Mouse (Mus musculus) liver, embryonic 15.5 days (tissue): ENCODE measurements around the gene Ccnl2. TPM values are rescaled to one million over a fixed set of nuclear protein-coding genes. Genes with fewer than 3 reads are reported as not detected.
"Not testable (repeated sequence)": the region's sequence is repeated elsewhere in the genome, so short reads cannot be mapped to it uniquely, and the experiment has no call there.

ENCODE experiments used
- ATAC-seq: fragments of 200-750 bp; cut with Nextera tagmentation; 2 replicates; pipeline ENCODE4 v1.8.0; 2017; ENCODE audit warnings: moderate number of reproducible peaks, mild to moderate bottlenecking, moderate library complexity; ENCODE audit not compliant: insufficient read depth
- H3K27ac ChIP-seq: fragments of 300-500 bp; sonication (generic); replicated peaks from 2 replicates; pipeline ENCODE4 v1.5.1; 2015; ENCODE audit warnings: mild to moderate bottlenecking, inconsistent platforms
- H3K27me3 ChIP-seq: fragments of 300-500 bp; sonication (generic); 2 replicates; pipeline ENCODE4 v1.6.1; 2015; ENCODE audit warnings: mild to moderate bottlenecking, inconsistent platforms
- H3K36me3 ChIP-seq: fragments of 300-500 bp; sonication (generic); replicated peaks from 2 replicates; pipeline ENCODE4 v1.6.1; 2015; ENCODE audit warnings: moderate library complexity, mild to moderate bottlenecking, inconsistent platforms
- H3K4me1 ChIP-seq: fragments of 300-500 bp; sonication (generic); replicated peaks from 2 replicates; pipeline ENCODE4 v1.6.1; 2015; ENCODE audit warnings: inconsistent platforms
- H3K4me2 ChIP-seq: fragments of 300-500 bp; sonication (generic); 2 replicates; pipeline ENCODE4 v1.6.1; 2015; ENCODE audit warnings: moderate library complexity, mild to moderate bottlenecking, inconsistent platforms
- H3K4me3 ChIP-seq: fragments of 300-500 bp; sonication (generic); replicated peaks from 2 replicates; pipeline ENCODE4 v1.5.1; 2015; ENCODE audit warnings: mild to moderate bottlenecking, inconsistent platforms
- H3K9ac ChIP-seq: fragments of 300-500 bp; sonication (generic); 2 replicates; pipeline ENCODE4 v1.6.1; 2015; ENCODE audit warnings: moderate library complexity, mild to moderate bottlenecking, inconsistent platforms
- H3K9me3 ChIP-seq: fragments of 300-500 bp; sonication (generic); replicated peaks from 2 replicates; pipeline ENCODE4 v1.6.1; 2016; ENCODE audit warnings: inconsistent platforms
- WGBS: fragments of 180-500 bp; shearing (Covaris S2); methylation state at CpG from one replicate; pipeline ENCODE4 v1.1.7; 2015; ENCODE audit warnings: mixed read lengths; ENCODE audit not compliant: insufficient replicate concordance; 5-methylcytosine and 5-hydroxymethylcytosine counted together
- polyA plus RNA-seq: library from polyadenylated mRNA; unstranded; fragments of >200 nt; fragmentation: Nextera tagmentation; extraction: Ambion mirVana; gene quantifications from 2 replicates; pipeline ENCODE4 v1.2.1, GENCODE M21; 2015

Ccnl2 gene
- polyA plus RNA-seq, 1 experiment from 2014 or later = 65.6 TPM

DNA sequence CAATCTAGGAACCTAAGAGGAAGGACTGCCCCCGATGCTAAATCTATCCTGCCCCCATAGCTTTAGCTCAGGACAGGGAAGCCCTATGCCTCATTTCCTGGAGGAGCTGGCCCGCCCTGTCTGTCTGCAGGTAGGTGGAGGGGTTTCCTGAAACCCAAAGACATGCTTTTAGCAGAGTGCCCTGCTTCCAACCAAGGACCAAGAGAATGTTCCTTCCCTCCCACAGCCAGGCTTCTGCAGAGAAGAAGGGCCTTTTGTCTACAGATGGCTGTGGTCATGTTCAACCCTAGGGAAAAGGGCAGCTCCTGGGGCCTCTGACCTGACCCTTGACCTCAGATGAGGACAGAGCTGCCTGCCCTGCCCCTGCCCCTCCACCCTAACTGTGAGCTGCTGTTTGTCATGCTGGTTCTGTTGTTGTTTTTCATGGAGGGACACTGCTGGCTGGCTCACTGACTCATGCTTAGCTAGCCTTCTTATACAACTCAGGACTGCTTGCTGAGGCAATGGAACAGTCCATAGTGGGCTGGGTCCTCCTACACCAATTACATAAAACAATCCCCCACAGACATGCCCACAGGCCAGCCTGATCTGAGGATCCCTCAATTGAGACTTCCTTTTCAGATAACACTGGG is 35.5 kb upstream of the Ccnl2 start:
- peaks cover 76% of the 10 kb centered on the region for H3K27me3 ChIP-seq
- no peak overlapping the region for H3K4me2 ChIP-seq
- H3K4me1 ChIP-seq = peaks cover 24% of the 10 kb centered on the region
- ATAC-seq = no peak; the same call in 1 of the 2 replicates
- H3K36me3 ChIP-seq = no peaks in the 10 kb centered on the region
- 18% methylated on average over 2 of the region's 2 CpGs for WGBS
- no peak overlapping the region for H3K9ac ChIP-seq
- H3K27ac ChIP-seq = no peak overlapping the region
- H3K9me3 ChIP-seq = no peaks in the 10 kb centered on the region
- H3K4me3 ChIP-seq = no peak overlapping the region

DNA sequence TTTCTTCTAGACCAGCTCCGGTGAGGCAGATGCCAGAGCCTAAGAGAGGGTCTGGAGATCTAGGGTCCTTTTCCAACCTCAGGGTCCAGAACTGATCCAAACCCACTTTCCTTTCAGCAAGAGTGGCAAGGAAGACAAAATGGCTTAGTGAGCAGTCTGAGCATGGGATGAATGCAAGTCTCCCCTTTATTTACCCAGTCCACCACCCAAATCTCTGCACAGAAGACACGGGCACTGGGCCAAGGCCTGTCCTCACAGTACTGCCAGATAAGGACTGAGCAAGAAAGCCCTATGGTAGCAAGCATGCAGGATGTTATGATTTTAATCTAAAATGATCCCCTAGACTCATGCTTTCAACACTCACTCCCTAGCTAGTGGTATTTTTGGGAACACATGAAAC is 34.5 kb upstream of the Ccnl2 start:
- H3K9ac ChIP-seq = no peak overlapping the region
- ATAC-seq = no peak
- peaks cover 76% of the 10 kb centered on the region for H3K27me3 ChIP-seq
- H3K9me3 ChIP-seq = no peaks in the 10 kb centered on the region
- 41% methylated on average over 2 of the region's 2 CpGs for WGBS
- H3K27ac ChIP-seq = no peak overlapping the region
- no peak overlapping the region for H3K4me2 ChIP-seq
- H3K4me3 ChIP-seq = no peak overlapping the region
- no peaks in the 10 kb centered on the region for H3K36me3 ChIP-seq
- H3K4me1 ChIP-seq = peaks cover 24% of the 10 kb centered on the region

DNA sequence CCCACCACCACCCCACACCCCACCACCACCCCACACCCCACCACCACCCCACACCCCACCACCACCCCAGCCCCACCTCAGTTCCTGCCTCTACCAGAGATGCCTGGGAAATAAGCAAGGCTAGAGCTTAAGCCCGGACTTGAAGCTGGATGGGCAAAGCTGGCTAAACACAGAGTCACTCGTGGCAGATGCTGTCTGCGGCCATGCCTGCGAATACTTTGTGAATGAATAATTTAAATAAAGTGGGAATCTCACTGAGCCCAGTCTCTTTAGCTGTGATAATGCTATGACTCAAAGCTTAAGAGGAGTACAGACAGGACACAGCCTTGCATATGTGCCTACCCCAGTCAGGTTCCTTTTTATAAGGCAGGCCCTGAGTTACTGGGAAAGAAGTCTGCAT is 32.8 kb upstream of the Ccnl2 start:
- WGBS = 61% methylated on average over 4 of the region's 4 CpGs
- H3K27me3 ChIP-seq = peaks cover 74% of the 10 kb centered on the region
- H3K9ac ChIP-seq = no peak overlapping the region
- no peak for ATAC-seq
- H3K4me1 ChIP-seq = peaks cover 28% of the 10 kb centered on the region
- H3K36me3 ChIP-seq = no peaks in the 10 kb centered on the region
- H3K4me3 ChIP-seq = no peak overlapping the region
- H3K4me2 ChIP-seq = no peak overlapping the region
- H3K9me3 ChIP-seq = no peaks in the 10 kb centered on the region
- no peak overlapping the region for H3K27ac ChIP-seq

DNA sequence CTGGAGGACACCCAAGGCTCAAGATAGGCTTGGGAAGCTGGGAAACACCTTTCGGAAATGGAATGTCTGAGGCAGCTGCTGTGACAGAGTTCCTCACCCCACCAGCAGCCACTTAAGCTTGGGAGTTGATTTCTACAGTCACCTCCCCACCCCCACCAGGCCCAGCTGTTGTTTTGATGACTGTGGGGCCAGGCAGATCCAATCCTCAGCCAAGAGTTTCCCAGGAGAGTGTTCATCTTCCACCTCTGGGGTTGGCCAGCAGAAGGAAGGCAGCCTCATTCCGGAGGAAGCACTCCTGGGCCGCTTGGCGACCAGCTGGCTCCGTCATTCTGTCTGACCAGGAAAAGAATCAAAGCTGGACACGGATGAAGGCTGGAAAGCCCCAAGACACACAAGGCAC is 31.4 kb upstream of the Ccnl2 start:
- Histone ChIP-seq H3K4me2 (no peak overlapping the region), H3K27me3 (peaks cover 66% of the 10 kb centered on the region), H3K4me3 (no peak overlapping the region), H3K27ac (no peak overlapping the region), H3K9ac (no peak overlapping the region), H3K4me1 (peaks cover 30% of the 10 kb centered on the region), H3K9me3 (no peaks in the 10 kb centered on the region), H3K36me3 (no peaks in the 10 kb centered on the region)
- ATAC-seq = no peak
- WGBS = 37% methylated on average over 6 of the region's 6 CpGs

DNA sequence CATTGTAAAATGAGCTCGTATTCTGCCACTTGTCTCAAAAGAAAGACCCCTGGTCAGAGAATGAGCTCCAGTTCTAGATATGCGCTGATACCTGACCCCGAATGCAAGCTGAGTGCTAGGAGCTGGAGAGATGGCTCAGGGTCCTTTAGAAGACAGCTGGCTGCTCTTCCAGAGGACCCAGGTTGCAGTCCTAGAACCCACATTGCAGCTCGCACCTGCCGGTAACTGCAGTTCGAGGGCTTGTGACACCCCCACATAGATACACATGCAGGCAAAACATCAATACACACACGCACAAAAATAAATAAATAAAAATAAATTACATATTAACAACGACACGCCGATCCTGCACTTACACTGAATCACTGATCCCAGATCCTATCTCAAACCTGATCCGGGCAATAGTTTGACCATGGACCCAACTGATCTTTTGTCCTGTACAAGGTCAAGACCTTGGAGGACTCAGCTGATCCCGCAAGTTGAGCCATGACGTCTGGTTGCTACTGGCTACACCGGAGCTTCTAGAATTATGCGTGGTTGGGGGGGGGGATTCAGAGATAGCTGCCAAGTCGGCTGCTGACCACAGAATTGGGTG is 28.7 kb upstream of the Ccnl2 start:
- WGBS = 36% methylated on average over 16 of the region's 16 CpGs
- H3K4me1 ChIP-seq = peaks cover 28% of the 10 kb centered on the region
- peak overlapping the region; percentile 65; the same call in 1 of the 2 replicates for H3K9ac ChIP-seq
- peaks cover 49% of the 10 kb centered on the region for H3K27me3 ChIP-seq
- H3K4me3 ChIP-seq = peak overlapping the region; percentile 63
- H3K27ac ChIP-seq = peak overlapping the region; percentile 64
- ATAC-seq = peak; percentile 3; the same call in 1 of the 2 replicates
- no peaks in the 10 kb centered on the region for H3K9me3 ChIP-seq
- H3K4me2 ChIP-seq = peak overlapping the region; percentile 90
- no peaks in the 10 kb centered on the region for H3K36me3 ChIP-seq

DNA sequence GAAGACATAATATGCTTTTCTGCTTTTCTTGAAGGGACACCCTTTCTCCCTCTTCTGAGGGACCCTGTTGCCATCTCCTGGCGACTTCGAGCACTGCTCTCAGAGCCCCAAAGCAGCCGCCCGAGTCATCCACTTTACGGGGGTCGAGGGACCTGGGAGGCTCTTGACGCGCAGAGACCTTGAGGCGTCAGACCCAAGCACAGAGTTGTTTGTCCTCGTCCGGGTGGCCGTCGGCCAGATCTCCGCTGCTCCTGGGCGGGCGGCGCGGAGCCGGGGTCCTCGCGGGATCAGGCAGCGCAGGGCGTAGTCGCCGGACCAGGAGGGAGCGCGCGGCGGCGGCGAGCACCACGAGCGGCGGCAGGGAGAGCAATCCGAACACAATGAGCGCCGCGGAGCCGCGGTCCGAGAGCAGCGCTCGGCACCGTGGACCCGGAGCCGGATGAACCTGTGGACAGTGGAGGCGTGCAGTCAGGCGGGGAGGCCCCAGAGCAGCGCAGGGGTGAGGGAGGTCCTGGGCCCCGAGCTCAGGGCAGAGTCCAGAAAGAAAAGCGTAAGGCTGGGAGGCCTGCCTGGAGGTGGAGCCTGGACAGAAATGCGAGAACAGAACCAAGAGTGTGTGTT is 28.1 kb upstream of the Ccnl2 start:
- H3K9ac ChIP-seq = peak overlapping the region; percentile 65
- peak; percentile 68 for ATAC-seq
- H3K9me3 ChIP-seq = no peaks in the 10 kb centered on the region
- H3K4me2 ChIP-seq = peak overlapping the region; percentile 90
- H3K4me1 ChIP-seq = peaks cover 34% of the 10 kb centered on the region
- H3K4me3 ChIP-seq = peak overlapping the region; percentile 63
- peak overlapping the region; percentile 64 for H3K27ac ChIP-seq
- peaks cover 49% of the 10 kb centered on the region for H3K27me3 ChIP-seq
- WGBS = under 1% methylated on average over 52 of the region's 52 CpGs
- H3K36me3 ChIP-seq = no peaks in the 10 kb centered on the region

DNA sequence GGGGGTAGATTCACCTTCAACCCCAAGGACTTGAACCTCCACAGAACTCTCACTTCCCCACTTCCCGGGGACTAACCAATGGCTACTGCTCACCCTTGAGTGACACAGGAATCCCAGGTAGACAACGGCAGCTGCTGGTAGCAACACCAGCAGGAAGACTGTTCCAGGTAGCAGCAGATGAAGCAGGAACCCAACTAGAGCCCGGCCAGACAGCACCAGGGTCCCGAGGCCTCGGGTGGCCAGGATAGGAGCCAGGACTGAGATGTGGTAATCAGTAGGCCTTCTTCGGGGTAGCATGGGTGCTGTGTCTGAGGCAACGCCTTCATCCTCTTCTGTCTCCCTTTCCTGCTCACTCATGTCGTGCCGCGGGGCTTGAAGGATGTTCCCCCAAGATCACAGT is 27.0 kb upstream of the Ccnl2 start:
- Histone ChIP-seq H3K9ac (no peak overlapping the region), H3K4me3 (no peak overlapping the region), H3K27ac (no peak overlapping the region), H3K9me3 (no peaks in the 10 kb centered on the region), H3K36me3 (no peaks in the 10 kb centered on the region), H3K4me2 (no peak overlapping the region), H3K27me3 (peaks cover 43% of the 10 kb centered on the region), H3K4me1 (peaks cover 34% of the 10 kb centered on the region)
- 75% methylated on average over 10 of the region's 10 CpGs for WGBS
- ATAC-seq = no peak

DNA sequence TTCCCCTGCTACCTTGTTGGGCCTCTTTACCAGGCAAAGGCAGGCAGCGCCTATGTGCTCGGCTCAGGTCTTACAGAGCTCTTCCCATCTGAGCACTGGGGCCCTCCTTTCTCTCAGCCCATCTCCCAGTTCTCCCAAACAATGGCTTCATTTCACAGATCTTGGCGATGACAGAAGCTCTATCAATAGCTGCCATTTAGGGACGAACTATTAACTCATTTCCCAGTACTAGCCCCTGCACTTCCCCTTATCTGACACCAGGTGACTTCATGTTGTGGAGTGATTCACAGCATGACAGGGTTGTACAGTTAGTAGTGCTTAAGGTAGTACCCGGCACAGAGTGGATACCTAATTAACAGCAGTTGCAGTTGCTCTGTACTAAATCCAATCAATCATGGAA is 26.5 kb upstream of the Ccnl2 start, which contains the start of gene Tmem88b:
Gene Tmem88b (minus strand): TSS at position 56 of the 400 bp plus-strand sequence.
- Histone ChIP-seq H3K27ac (no peak within 1 kb of the TSS), H3K36me3 (no peaks in the 10 kb centered on the region), H3K27me3 (peaks cover 40% of the 10 kb centered on the region), H3K4me2 (peak within 1 kb of the TSS; percentile 90), H3K9ac (no peak within 1 kb of the TSS), H3K4me1 (peaks cover 34% of the 10 kb centered on the region), H3K9me3 (no peaks in the 10 kb centered on the region), H3K4me3 (peak within 1 kb of the TSS; percentile 63; the same call in 1 of the 2 replicates)
- no peak for ATAC-seq
- WGBS = 46% methylated on average over 5 of the region's 5 CpGs

DNA sequence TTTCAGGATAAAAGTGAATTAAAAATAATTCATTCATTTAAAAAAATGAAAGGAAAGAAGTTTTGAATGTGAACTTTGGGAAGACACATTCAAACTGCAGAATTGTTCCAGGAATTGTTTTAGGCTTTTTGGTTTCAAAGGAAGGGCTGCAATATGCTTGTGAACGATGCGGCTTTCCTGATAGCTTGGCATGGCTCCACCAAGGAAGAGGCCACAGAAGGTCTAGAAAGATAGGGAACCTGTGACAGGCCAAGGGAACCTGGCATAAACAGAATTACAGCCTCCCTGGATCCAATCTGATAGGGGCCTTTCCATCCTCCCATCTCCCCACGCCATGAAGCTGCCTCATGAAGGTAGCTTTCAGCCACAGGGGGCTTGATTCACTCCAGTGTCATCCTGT is 24.0 kb upstream of the Ccnl2 start:
- Histone ChIP-seq H3K27me3 (peaks cover 29% of the 10 kb centered on the region), H3K9ac (no peak overlapping the region), H3K4me2 (0 out of 2 replicates have a peak overlapping the region, but pooled peaks have one; percentile 10)

DNA sequence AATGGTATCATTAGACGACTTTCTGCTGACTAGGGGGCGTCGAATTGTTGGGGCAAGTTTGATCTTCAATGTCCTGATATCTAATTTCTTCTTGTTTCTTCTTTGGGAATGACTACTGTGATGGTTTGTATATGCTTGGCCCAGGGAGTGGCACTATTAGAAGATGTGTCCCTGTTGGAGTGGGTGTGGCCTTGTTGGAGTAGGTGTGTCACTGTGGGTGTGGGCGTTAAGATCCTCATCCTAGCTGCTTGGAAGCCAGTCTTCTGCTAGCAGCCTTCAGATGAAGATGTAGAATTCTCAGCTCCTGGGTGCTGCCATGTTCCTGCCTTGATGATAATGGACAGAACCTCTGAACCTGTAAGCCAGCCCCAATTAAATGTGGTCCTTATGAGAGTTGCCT is 23.5 kb upstream of the Ccnl2 start:
- 0 out of 2 replicates have a peak overlapping the region, but pooled peaks have one; percentile 14 for H3K27ac ChIP-seq
- 0 out of 2 replicates have a peak overlapping the region, but pooled peaks have one; percentile 10 for H3K4me2 ChIP-seq
- H3K9ac ChIP-seq, H3K36me3 ChIP-seq, H3K4me3 ChIP-seq, H3K9me3 ChIP-seq: not testable (repeated sequence)
- 65% methylated on average over 4 of the region's 4 CpGs for WGBS
- peaks cover 30% of the 10 kb centered on the region for H3K4me1 ChIP-seq
- H3K27me3 ChIP-seq = peaks cover 25% of the 10 kb centered on the region
- peak; percentile 50; the same call in 1 of the 2 replicates for ATAC-seq

More for the DNA sequence above, 24.0 kb upstream of the Ccnl2 start:
- no peaks in the 10 kb centered on the region for H3K9me3 ChIP-seq
- 39% methylated on average over 3 of the region's 3 CpGs for WGBS
- 0 out of 2 replicates have a peak overlapping the region, but pooled peaks have one; percentile 14 for H3K27ac ChIP-seq
- H3K4me1 ChIP-seq = peaks cover 34% of the 10 kb centered on the region
- peak; percentile 58 for ATAC-seq
- H3K4me3 ChIP-seq = no peak overlapping the region
- no peaks in the 10 kb centered on the region for H3K36me3 ChIP-seq

DNA sequence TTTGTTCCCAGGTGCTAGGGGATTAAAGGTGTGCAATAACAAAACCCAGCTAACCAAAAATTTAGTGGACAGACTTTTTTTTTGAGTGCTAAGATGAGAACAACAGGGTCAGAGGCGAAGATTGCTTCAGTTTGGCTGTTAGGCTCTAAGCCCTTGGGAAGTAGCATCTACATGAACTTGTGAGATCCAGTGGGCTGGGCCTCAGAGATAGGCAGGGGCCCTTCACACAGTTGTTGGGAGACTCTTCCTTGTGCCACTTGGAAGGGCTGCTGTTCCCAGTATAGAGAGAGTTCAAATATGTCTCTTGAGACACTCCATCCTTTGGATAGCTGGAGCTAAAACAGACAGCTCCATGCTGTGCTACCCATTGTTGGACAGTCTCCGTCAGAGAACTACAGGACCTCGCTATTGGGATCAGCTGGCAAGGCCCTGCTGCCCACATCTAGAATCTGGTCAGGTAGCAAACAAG is 22.2 kb upstream of the Ccnl2 start, which contains the start of gene Ankrd65:
Gene Ankrd65 (plus strand): TSS at position 419 of the 469 bp plus-strand sequence.
- Histone ChIP-seq H3K9ac (no peak within 1 kb of the TSS), H3K27ac (no peak within 1 kb of the TSS), H3K9me3 (no peaks in the 10 kb centered on the region), H3K4me1 (peaks cover 21% of the 10 kb centered on the region), H3K4me3 (no peak within 1 kb of the TSS), H3K4me2 (no peak within 1 kb of the TSS), H3K27me3 (peaks cover 17% of the 10 kb centered on the region), H3K36me3 (no peaks in the 10 kb centered on the region)
- 67% methylated on average over 3 of the region's 3 CpGs for WGBS
- no peak for ATAC-seq
